Mouse (Mus musculus) R1 (cell line): ENCODE results near the gene Dusp15.

ENCODE experiments used
- DNase-seq: peaks from one replicate; pipeline ENCODE4 v3.0.0-alpha.2; 2018; ENCODE audit warnings: low read depth, low spot score

The Dusp15 gene

DNA sequence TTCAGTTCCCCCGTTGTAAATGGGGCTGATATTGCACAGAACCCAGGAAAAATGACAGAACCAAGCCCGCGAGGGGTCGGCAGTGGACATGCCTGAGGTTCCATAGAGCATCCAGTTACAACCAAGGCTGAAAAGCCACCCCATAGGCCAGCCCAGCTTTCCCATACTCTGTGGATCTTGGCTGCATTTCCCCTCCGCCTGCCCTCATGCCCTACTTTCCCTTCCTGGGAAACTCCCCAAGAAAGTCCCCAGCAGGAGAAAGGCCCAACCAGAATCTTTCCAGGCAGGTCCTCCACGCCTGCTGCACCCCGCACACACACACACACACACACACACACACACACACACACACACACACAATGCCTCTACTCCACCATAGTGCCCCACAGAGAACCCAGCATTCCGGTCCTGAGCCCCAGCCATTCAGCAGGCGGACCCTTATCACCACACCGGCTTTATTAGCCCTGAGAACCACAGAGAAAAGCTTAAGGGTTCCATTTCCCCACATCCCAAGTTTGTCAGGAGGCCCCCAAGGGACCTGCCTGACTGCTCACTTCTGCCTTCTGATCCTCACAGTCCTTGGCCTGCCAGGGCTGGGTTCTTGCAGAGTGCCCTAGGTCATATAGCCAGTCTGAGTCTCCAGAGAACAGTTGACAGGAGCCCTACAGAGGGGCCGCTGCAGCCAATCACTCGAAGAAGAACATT, 19.9 kb downstream of the Dusp15 start:
- DNase-seq, result no peak

- no peak for DNase-seq
Observed at GRCm38 (mm10) chr2:152930276-152930675, 21.2 kb downstream of the Dusp15 start.

GRCm38 (mm10) chr2:152928988-152929370, 22.5 kb downstream of the Dusp15 start:
- no peak for DNase-seq

DNA sequence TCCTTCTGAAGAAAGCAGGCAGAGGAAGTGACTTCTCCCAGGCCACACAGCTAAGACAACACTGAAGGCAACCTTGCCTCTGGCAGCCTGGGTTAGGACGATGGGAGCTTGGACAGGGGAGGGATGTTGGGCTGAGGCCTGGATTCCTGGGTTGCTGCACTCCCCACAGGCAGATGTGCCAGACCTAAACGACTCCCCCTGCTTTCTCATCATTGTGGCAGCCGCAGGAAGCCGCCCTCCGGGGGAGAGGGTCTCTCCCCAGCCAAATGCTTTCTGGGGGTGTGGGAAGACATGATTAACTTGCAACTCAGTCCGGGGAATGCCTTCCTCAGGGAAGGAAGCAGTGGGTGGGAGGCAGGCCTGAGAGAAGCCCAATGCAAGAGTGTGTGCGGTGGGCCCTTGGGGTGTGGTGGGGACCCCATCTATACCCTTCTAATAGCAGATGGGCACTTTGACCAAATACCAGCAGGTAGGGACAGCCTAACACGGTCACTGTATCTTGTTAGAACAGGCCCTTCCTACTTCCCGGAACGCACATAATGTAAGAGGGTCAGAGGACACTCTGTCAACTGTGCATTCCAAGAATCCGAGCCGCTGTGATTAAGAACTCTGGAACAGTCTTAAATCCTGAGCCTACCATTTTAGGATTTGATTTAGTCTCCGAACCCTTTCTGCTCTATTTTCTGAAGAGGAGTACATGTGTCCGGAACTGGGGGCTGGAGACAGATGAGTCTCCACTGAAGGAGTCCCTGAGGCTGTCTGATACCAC, 23.1 kb downstream of the Dusp15 start:
- no peak for DNase-seq

DNA sequence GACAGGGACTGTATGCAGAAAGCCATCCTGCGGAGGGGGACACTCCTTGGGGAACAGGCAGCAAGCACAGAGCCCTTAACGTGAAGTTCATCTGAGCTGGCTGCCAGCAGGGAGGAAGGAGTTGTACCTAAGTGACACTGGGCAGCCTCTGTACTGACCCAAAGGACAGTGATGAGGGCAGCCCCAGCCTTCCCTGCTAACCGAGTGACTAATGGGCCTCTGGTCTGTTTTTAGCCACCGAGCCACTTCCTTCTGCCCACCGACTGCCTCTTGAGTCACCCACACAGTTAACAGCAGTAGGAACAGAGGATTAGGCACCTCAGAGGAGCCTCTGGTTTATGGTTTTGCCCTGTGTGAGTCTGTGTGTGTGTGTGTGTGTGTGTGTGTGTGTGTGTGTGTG, 24.1 kb downstream of the Dusp15 start:
- no peak for DNase-seq

GRCm38 (mm10) chr2:152926896-152927295, 24.6 kb downstream of the Dusp15 start:
- DNase-seq, result no peak

- no peak for DNase-seq
Observed at GRCm38 (mm10) chr2:152925189-152925872, 26.2 kb downstream of the Dusp15 start.

GRCm38 (mm10) chr2:152924543-152924942, 27.0 kb downstream of the Dusp15 start:
- no peak for DNase-seq

GRCm38 (mm10) chr2:152924128-152924527, 27.4 kb downstream of the Dusp15 start:
- no peak for DNase-seq

GRCm38 (mm10) chr2:152923621-152924020, 27.9 kb downstream of the Dusp15 start:
- no peak for DNase-seq

DNA sequence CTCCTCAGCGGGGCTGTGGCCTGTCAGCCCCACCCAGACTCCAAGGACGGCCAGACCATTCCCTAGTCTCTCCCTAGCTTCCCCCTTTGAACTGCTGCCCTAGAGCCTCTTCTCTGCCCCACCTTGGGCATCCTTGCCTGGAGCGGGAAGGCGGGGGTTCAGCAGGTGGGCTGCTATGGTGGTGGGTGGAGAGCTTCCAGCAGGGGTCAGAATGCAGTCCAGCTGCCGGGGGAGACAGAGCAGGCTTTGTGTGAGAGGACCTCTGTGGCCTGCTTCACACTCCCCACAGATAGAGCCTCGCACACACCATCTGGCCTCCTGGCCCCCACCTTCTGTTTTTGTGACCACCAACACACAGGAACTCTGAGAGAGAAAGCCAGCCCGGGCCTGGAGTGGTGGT, 29.1 kb downstream of the Dusp15 start:
- no peak for DNase-seq

GRCm38 (mm10) chr2:152917671-152918070, 33.8 kb downstream of the Dusp15 start:
- no peak for DNase-seq

GRCm38 (mm10) chr2:152916111-152916510, 35.4 kb downstream of the Dusp15 start:
- DNase-seq, result no peak

DNA sequence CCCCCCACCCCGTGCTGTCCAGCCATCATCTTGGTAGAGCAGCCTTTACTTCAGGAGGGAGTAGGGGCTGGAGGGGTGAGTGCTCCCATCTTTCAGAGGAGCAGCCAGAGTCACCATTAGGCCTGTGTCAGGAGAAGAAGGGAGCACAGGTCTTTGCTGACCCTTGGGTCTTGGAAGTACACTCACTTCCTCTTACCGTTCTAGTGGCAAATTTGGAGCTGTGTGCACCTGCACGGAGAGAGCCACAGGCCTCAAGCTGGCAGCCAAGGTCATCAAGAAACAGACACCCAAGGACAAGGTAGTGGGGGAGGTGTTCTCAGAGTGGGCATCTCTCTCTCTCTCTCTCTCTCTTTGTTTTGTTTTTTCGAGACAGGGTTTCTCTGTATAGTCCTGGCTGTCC, 36.0 kb downstream of the Dusp15 start:
- DNase-seq, result no peak

GRCm38 (mm10) chr2:152914310-152915120, 37.0 kb downstream of the Dusp15 start:
- peak; percentile 85 for DNase-seq

- DNase-seq, result no peak
Observed at GRCm38 (mm10) chr2:152913471-152913870, 38.0 kb downstream of the Dusp15 start.

DNA sequence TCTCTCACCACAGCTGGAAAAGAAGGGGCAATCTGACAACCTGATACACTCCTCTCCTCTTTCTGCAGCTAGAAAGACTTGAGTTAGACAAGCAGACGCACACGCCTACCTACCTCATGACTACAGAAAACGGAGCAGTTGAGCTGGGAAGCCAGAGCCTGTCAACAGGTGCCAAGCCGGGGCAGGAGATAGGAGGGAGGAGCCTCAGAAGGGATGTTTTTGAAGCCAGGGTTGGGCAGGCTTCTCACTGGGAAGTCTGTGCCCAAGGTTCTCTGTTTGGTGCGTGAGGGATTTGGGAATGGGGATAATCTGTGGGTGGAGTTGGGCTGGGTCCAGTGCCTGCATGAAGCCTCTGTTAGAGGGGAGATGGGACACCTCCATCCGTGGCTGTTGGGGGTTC, 40.1 kb downstream of the Dusp15 start:
- peak; percentile 36 for DNase-seq

DNA sequence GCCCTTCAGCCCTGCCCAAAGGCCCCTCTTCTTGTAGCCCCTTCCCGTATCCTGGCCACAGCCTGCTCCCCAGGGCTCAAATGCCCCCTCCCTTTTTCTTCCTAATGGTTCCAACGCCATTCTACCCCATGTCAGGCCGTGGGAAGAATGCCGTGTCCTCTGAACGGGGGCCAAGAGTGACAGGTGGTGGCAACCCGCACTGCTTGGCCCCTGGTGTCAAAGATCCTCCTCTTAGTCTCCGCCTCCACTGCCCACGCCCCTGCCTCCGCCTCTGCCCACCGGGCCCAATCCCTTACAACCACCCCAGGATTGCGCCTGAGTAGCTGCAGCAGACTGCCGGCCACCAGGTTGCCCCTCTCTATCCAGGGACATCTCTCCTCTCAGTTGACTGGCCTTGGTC, 40.5 kb downstream of the Dusp15 start, which contains the start of gene Mylk2:
Mylk2 (plus strand) TSS at position 322 of the 400 bp plus-strand sequence.
- no peak for DNase-seq

DNA sequence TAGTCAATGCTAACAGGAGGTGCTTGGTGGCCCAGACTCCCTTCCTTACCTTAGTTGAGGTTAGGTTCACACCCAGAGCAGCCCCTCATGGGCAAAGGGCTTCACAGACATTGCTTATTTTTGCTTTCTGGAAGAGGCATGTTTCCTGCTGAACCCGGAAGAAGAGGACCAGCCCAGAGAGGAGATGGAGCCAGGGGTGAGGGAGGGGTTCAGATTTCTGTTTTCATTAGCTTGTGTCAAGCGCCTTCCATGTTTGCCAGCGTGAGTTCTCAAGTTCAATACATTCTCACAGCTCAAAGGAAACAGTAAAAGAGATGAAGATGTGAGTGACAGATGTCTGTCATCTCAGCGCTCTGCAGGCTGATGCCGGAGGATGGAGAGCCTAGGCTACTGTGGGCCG, 41.6 kb downstream of the Dusp15 start:
- DNase-seq, result no peak

GRCm38 (mm10) chr2:152907114-152907943, 44.2 kb downstream of the Dusp15 start:
- DNase-seq, result no peak
